Mouse (Mus musculus): Measurements from ENCODE around the gene Rasa3.
A peak's percentile ranks its signal among the peaks of the same experiment; 100 is the strongest.

The Rasa3 gene

GRCm38 (mm10) chr8:13620226-13620920 lies 57.0 kb downstream of the Rasa3 start:
- DNase-seq (ENCODE audit: low read depth, low spot score): no peak

- DNase-seq (ENCODE audit: low read depth, low spot score): no peak
Measured at GRCm38 (mm10) chr8:13616831-13617505, 60.4 kb downstream of the Rasa3 start.

- DNase-seq (ENCODE audit: low read depth, low spot score): peak; percentile 9
Measured at GRCm38 (mm10) chr8:13614924-13615391, 62.4 kb downstream of the Rasa3 start.

- DNase-seq (ENCODE audit: low read depth, low spot score): no peak
Measured at GRCm38 (mm10) chr8:13614136-13614535, 63.3 kb downstream of the Rasa3 start.

GRCm38 (mm10) chr8:13611702-13612101 lies 65.7 kb downstream of the Rasa3 start:
- DNase-seq (ENCODE audit: low read depth, low spot score): no peak

- no peak for DNase-seq (ENCODE audit: low read depth, low spot score)
Measured at GRCm38 (mm10) chr8:13609971-13610370, 67.4 kb downstream of the Rasa3 start.

GRCm38 (mm10) chr8:13608946-13609345 lies 68.5 kb downstream of the Rasa3 start:
- DNase-seq (ENCODE audit: low read depth, low spot score): no peak

- no peak for DNase-seq (ENCODE audit: low read depth, low spot score)
Measured at GRCm38 (mm10) chr8:13605920-13606480, 71.4 kb downstream of the Rasa3 start.

DNA sequence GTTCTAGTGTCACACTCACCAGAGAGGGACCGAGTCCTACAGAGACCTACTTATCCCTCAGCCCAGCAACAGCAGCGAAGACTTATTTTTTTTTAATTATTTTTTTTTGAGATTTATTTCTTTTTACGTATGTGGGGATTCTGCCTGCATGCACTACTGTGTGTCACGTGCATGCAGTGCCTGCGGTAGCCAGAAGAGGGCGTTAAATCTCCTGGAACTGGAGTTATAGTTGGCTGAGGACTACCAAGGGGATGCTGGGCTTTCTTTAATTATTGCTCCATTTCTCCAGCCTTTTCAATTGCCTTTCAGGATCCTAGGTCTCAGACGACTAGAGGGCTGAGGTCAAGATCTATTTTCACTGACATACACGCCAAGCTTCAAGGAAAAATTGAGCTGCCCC lies 74.8 kb downstream of the Rasa3 start:
- DNase-seq (ENCODE audit: low read depth, low spot score): peak; percentile 28

DNA sequence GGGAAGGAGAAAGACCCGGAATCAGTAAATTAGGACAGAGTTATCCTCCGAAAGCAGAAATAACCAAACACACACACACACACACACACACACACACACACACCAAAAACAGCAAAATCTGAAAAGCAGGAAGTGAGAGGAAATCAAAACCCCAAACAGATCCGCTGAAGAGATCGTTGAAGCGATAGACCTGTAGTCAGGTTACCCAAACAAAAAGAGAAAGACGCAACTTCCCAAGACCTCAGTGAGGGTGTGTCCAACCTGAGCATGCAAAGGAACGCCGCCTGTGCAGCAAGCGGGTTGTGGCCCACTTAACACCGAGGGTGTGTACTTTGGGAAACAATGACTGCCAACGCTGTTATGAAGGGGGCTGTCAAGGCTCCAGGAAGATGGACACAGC lies 76.2 kb downstream of the Rasa3 start:
- DNase-seq (ENCODE audit: low read depth, low spot score): no peak

DNA sequence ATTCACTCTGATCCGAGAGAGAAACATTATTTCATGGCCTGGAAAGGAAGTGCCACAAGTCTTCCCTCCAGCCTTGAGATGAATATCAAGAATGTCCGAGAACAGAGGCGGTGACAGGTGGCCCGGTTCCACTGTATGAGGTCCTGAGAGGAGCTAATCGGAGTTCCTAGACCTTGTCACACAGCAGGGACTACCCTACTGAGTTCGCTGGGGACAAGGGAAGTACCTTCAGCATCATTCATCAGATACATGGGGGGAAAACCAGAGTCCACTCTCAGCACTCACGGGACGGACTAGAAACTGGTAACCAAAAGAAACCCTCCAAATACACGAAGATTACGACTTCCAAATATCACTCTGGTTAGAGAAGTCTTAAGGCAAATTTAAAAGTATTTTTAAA lies 76.7 kb downstream of the Rasa3 start:
- no peak for DNase-seq (ENCODE audit: low read depth, low spot score)

GRCm38 (mm10) chr8:13600204-13600603 lies 77.2 kb downstream of the Rasa3 start:
- DNase-seq (ENCODE audit: low read depth, low spot score): no peak

- DNase-seq (ENCODE audit: low read depth, low spot score): no peak
Measured at GRCm38 (mm10) chr8:13597777-13598176, 79.6 kb downstream of the Rasa3 start.

- DNase-seq (ENCODE audit: low read depth, low spot score): no peak
Measured at GRCm38 (mm10) chr8:13595861-13596260, 81.5 kb downstream of the Rasa3 start.

DNA sequence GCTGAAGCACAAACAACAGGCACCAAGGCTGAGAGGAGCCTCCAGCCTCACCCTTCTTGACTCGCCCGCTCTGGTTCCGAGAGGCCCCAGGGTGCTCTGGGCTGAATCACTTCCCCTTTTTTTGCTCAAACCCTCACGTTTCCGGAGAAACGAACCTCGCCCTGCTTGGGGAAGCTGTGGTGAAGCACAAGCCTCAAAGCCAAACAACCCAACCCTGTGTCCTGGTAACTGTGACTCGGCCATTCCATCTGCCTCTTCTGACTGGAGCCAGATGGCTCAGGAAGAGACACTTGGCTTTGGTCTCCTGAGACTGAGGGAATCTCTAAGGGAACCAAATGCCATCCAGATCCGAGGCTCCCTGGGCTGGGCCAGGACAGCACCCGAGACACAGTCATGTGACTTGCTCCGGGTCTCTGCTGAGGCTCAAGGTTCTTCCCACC lies 82.5 kb downstream of the Rasa3 start:
- no peak for DNase-seq (ENCODE audit: low read depth, low spot score)

DNA sequence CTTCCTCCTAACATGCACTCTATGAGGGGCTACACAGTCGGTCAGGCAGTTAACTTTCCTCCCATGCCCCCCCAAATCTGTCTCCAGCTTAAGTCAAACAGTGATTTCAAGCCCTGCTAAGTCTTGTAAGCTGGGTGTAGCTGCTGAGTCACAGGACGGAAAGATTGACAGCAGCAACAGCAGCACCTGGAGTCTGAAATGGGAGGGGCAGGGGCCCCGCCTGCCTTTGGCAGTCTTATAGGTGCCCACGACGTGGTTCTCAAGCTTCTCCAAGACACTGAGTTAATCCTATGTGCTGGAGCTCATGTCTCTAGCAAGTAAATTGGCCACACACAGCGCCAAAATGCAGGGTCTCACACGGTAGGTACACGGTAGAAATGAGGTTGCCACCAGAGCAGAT lies 84.1 kb downstream of the Rasa3 start:
- DNase-seq (ENCODE audit: low read depth, low spot score): no peak

GRCm38 (mm10) chr8:13591246-13591645 lies 86.2 kb downstream of the Rasa3 start:
- DNase-seq (ENCODE audit: low read depth, low spot score): no peak

DNA sequence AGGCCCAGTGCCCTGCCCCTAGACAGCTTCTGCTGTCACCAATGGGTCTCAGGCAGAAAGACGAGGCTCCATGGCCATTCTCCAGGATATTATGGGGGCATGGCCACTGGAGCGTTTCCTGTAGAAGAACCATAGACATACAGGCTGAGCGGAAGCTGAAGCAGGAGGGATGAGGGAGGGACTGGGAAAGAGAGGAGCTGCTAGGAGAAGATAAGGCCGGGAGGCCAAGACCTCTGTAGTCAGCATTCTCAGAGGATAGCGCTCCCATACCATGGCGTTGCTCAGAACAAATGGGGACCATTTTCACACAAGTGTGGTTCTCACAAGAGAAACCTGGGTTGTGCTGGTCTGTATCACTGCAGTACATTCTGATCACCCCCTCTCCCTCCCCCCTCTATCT lies 88.3 kb downstream of the Rasa3 start:
- DNase-seq (ENCODE audit: low read depth, low spot score): no peak

- no peak for DNase-seq (ENCODE audit: low read depth, low spot score)
Measured at GRCm38 (mm10) chr8:13584652-13585051, 92.8 kb downstream of the Rasa3 start.

DNA sequence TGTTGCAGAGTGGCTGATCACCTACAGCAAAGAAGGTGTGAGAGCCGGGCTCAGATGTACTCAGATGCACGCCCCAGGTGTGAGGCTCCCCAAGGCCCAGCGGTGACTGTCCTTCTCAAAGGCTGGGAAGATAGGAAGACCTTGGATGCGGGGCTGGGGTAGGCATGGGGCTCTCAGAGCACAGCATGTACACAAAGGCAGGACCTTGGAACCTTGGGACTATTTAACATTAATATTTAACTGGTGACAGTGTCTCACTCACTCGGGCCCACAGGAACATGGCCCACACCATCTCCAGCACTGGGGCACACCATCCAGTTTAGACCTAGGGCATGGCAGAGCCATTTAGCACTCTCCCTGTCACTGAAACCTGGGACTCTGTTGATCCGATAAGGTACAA lies 99.5 kb downstream of the Rasa3 start:
- no peak for DNase-seq (ENCODE audit: low read depth, low spot score)

- no peak for DNase-seq (ENCODE audit: low read depth, low spot score)
Measured at GRCm38 (mm10) chr8:13571999-13572398, 105.4 kb downstream of the Rasa3 start.

GRCm38 (mm10) chr8:13562118-13562517 lies 115.3 kb downstream of the Rasa3 start, which contains the start of gene 1700029H14Rik:
1700029H14Rik (minus strand) TSS chr8:13562461.
- no peak for DNase-seq (ENCODE audit: low read depth, low spot score)

- no peak for DNase-seq (ENCODE audit: low read depth, low spot score)
Measured at GRCm38 (mm10) chr8:13557526-13557925, 119.9 kb downstream of the Rasa3 start.
